Mouse (Mus musculus) E14TG2a.4 (cell line): ENCODE measurements around the gene Rbm47.

Experiments used
- CTCF ChIP-seq: conservative IDR thresholded peaks from 2 replicates; pipeline ENCODE4 v1.5.1; 2014; ENCODE audit warnings: low read length
- NANOG ChIP-seq: IDR thresholded peaks from 2 replicates; pipeline ENCODE4 v1.6.1; 2014; ENCODE audit warnings: borderline replicate concordance, low read length, mixed read lengths
- POU5F1 ChIP-seq: IDR thresholded peaks from 2 replicates; pipeline ENCODE4 v1.6.1; 2014; ENCODE audit warnings: low read length, borderline replicate concordance

- TF ChIP-seq CTCF: no peak
- TF ChIP-seq POU5F1: no peak
- no peak for TF ChIP-seq NANOG
These were observed 18.2 kb upstream of the Rbm47 start for GRCm38 (mm10) chr5:66191185-66191503.
